Mouse (Mus musculus): Measurements from ENCODE around the gene Hoxa6. TPM values are rescaled to one million over a fixed set of nuclear protein-coding genes. Genes with fewer than 3 reads are reported as not detected.

The Hoxa6 gene
- not detected in 2 replicates for total RNA-seq (2017)

GRCm38 (mm10) chr6:52208072-52208867, at the start of gene Hoxa6:
Hoxa6 (minus strand) TSS chr6:52208722.
- ATAC-seq (ENCODE audit: extremely low read depth, insufficient number of reproducible peaks, low FRiP score, poor library complexity, severe bottlenecking): no peak

GRCm38 (mm10) chr6:52256956-52257355, 48.4 kb upstream of the Hoxa6 start:
- ATAC-seq (ENCODE audit: extremely low read depth, insufficient number of reproducible peaks, low FRiP score, poor library complexity, severe bottlenecking): peak; percentile 59

GRCm38 (mm10) chr6:52253511-52254500, 45.3 kb upstream of the Hoxa6 start:
- no peak for ATAC-seq (ENCODE audit: extremely low read depth, insufficient number of reproducible peaks, low FRiP score, poor library complexity, severe bottlenecking)

GRCm38 (mm10) chr6:52252775-52253376, 44.4 kb upstream of the Hoxa6 start:
- no peak for ATAC-seq (ENCODE audit: extremely low read depth, insufficient number of reproducible peaks, low FRiP score, poor library complexity, severe bottlenecking)

GRCm38 (mm10) chr6:52252016-52252774, 43.7 kb upstream of the Hoxa6 start:
- ATAC-seq (ENCODE audit: extremely low read depth, insufficient number of reproducible peaks, low FRiP score, poor library complexity, severe bottlenecking): no peak

- no peak for ATAC-seq (ENCODE audit: extremely low read depth, insufficient number of reproducible peaks, low FRiP score, poor library complexity, severe bottlenecking)
Observed at GRCm38 (mm10) chr6:52251177-52251879, 42.8 kb upstream of the Hoxa6 start.

GRCm38 (mm10) chr6:52249826-52250225, 41.3 kb upstream of the Hoxa6 start:
- no peak for ATAC-seq (ENCODE audit: extremely low read depth, insufficient number of reproducible peaks, low FRiP score, poor library complexity, severe bottlenecking)

GRCm38 (mm10) chr6:52249415-52249738, 40.9 kb upstream of the Hoxa6 start:
- ATAC-seq (ENCODE audit: extremely low read depth, insufficient number of reproducible peaks, low FRiP score, poor library complexity, severe bottlenecking): no peak

GRCm38 (mm10) chr6:52248638-52249414, 40.3 kb upstream of the Hoxa6 start:
- ATAC-seq (ENCODE audit: extremely low read depth, insufficient number of reproducible peaks, low FRiP score, poor library complexity, severe bottlenecking): no peak

- ATAC-seq (ENCODE audit: extremely low read depth, insufficient number of reproducible peaks, low FRiP score, poor library complexity, severe bottlenecking): no peak
Observed at GRCm38 (mm10) chr6:52247766-52248637, 39.5 kb upstream of the Hoxa6 start.

GRCm38 (mm10) chr6:52246916-52247315, 38.4 kb upstream of the Hoxa6 start:
- ATAC-seq (ENCODE audit: extremely low read depth, insufficient number of reproducible peaks, low FRiP score, poor library complexity, severe bottlenecking): no peak

GRCm38 (mm10) chr6:52246403-52246803, 37.9 kb upstream of the Hoxa6 start:
- 0 out of 2 replicates have a peak, but pooled peaks have one; percentile 27 for ATAC-seq (ENCODE audit: extremely low read depth, insufficient number of reproducible peaks, low FRiP score, poor library complexity, severe bottlenecking)

GRCm38 (mm10) chr6:52245757-52246142, 37.2 kb upstream of the Hoxa6 start, which contains the start of gene Hoxa11:
Hoxa11 (minus strand) TSS chr6:52245810.
- ATAC-seq (ENCODE audit: extremely low read depth, insufficient number of reproducible peaks, low FRiP score, poor library complexity, severe bottlenecking): no peak

GRCm38 (mm10) chr6:52245040-52245756, 36.7 kb upstream of the Hoxa6 start:
- no peak for ATAC-seq (ENCODE audit: extremely low read depth, insufficient number of reproducible peaks, low FRiP score, poor library complexity, severe bottlenecking)

GRCm38 (mm10) chr6:52244471-52245039, 36.0 kb upstream of the Hoxa6 start:
- no peak for ATAC-seq (ENCODE audit: extremely low read depth, insufficient number of reproducible peaks, low FRiP score, poor library complexity, severe bottlenecking)

- ATAC-seq (ENCODE audit: extremely low read depth, insufficient number of reproducible peaks, low FRiP score, poor library complexity, severe bottlenecking): no peak
Observed at GRCm38 (mm10) chr6:52243681-52244121, 35.2 kb upstream of the Hoxa6 start.
